Mouse (Mus musculus) kidney, embryonic 16.5 days (tissue): Measurements from ENCODE around the gene Col26a1. TPM values are rescaled to one million over a fixed set of nuclear protein-coding genes. Genes with fewer than 3 reads are reported as not detected.
A peak's percentile ranks its signal among the peaks of the same experiment; 100 is the strongest.

Experiments
- ATAC-seq: fragments of 200-750 bp; cut with Nextera tagmentation; 2 replicates; pipeline ENCODE4 v1.8.0; 2017; ENCODE audit warnings: moderate TSS enrichment; ENCODE audit not compliant: low FRiP score, low TSS enrichment
- H3K27ac ChIP-seq: fragments of 300-500 bp; sonication (generic); 2 replicates; pipeline ENCODE4 v1.5.1; 2014; ENCODE audit warnings: low read length
- H3K27me3 ChIP-seq: fragments of 300-500 bp; sonication (generic); 2 replicates; pipeline ENCODE4 v1.6.1; 2014; ENCODE audit warnings: low read length, control low read depth, mixed read lengths; ENCODE audit not compliant: insufficient read depth
- H3K36me3 ChIP-seq: fragments of 300-500 bp; sonication (generic); 2 replicates; pipeline ENCODE4 v1.6.1; 2014; ENCODE audit warnings: low read length, control low read depth, mixed read lengths; ENCODE audit not compliant: insufficient read depth
- H3K4me1 ChIP-seq: fragments of 300-500 bp; sonication (generic); 2 replicates; pipeline ENCODE4 v1.6.1; 2014; ENCODE audit warnings: low read length, control low read depth, mixed read lengths; ENCODE audit not compliant: insufficient read depth
- H3K4me2 ChIP-seq: fragments of 300-500 bp; sonication (generic); replicated peaks from 2 replicates; pipeline ENCODE4 v1.6.1; 2014; ENCODE audit warnings: low read depth, low read length
- H3K4me3 ChIP-seq: fragments of 300-500 bp; sonication (generic); 2 replicates; pipeline ENCODE4 v1.5.1; 2014; ENCODE audit warnings: mild to moderate bottlenecking, low read length
- H3K9ac ChIP-seq: fragments of 300-500 bp; sonication (generic); replicated peaks from 2 replicates; pipeline ENCODE4 v1.6.1; 2014; ENCODE audit warnings: low read length
- H3K9me3 ChIP-seq: fragments of 300-500 bp; sonication (generic); 2 replicates; pipeline ENCODE4 v1.6.1; 2016; ENCODE audit warnings: low read length, control low read depth
- WGBS: fragments of 180-500 bp; shearing (Covaris S2); extraction: QIAGEN DNeasy Blood & Tissue Kit; methylation state at CpG from one replicate; pipeline ENCODE4 v1.1.7; 2014; 5-methylcytosine and 5-hydroxymethylcytosine counted together
- polyA plus RNA-seq: library from polyadenylated mRNA; unstranded; fragments of >200 nt; fragmentation: Nextera tagmentation; extraction: Ambion mirVana; gene quantifications from 2 replicates; pipeline ENCODE4 v1.2.1, GENCODE M21; 2015

Gene Col26a1
- polyA plus RNA-seq, 1 experiment from 2014 or later = 48.1 TPM

- Histone ChIP-seq H3K4me3 (no peak overlapping the region), H3K4me2 (no peak overlapping the region), H3K36me3 (no peaks in the 10 kb centered on the region), H3K27me3 (no peaks in the 10 kb centered on the region), H3K9ac (peak overlapping the region; percentile 51; the same call in 1 of the 2 replicates), H3K27ac (peak overlapping the region; percentile 98), H3K9me3 (no peaks in the 10 kb centered on the region), H3K4me1 (peaks cover 44% of the 10 kb centered on the region)
- ATAC-seq = no peak
- 34% methylated on average over 4 of the region's 4 CpGs for WGBS
Observed at GRCm38 (mm10) chr5:136862806-136863205, 20.2 kb downstream of the Col26a1 start.

GRCm38 (mm10) chr5:136861191-136861940 is 21.6 kb downstream of the Col26a1 start:
- no peaks in the 10 kb centered on the region for H3K9me3 ChIP-seq
- peak overlapping the region; percentile 48 for H3K4me2 ChIP-seq
- peaks cover 44% of the 10 kb centered on the region for H3K4me1 ChIP-seq
- H3K9ac ChIP-seq = peak overlapping the region; percentile 61
- H3K27me3 ChIP-seq = no peaks in the 10 kb centered on the region
- WGBS = 7% methylated on average over 20 of the region's 20 CpGs
- peak; percentile 76 for ATAC-seq
- H3K4me3 ChIP-seq = peak overlapping the region; percentile 29
- no peaks in the 10 kb centered on the region for H3K36me3 ChIP-seq
- peak overlapping the region; percentile 83 for H3K27ac ChIP-seq

GRCm38 (mm10) chr5:136850716-136851115 is 32.3 kb downstream of the Col26a1 start:
- H3K4me2 ChIP-seq = no peak overlapping the region
- no peak for ATAC-seq

GRCm38 (mm10) chr5:136846385-136847264 is 36.4 kb downstream of the Col26a1 start:
- 88% methylated on average over 19 of the region's 19 CpGs for WGBS
- H3K27ac ChIP-seq = no peak overlapping the region
- H3K4me3 ChIP-seq = no peak overlapping the region

More at GRCm38 (mm10) chr5:136850716-136851115, 32.3 kb downstream of the Col26a1 start:
- H3K9me3 ChIP-seq = no peaks in the 10 kb centered on the region
- WGBS = 92% methylated on average over 6 of the region's 6 CpGs
- H3K27ac ChIP-seq = no peak overlapping the region
- H3K9ac ChIP-seq = no peak overlapping the region
- no peak overlapping the region for H3K4me3 ChIP-seq
- H3K36me3 ChIP-seq = no peaks in the 10 kb centered on the region
- no peaks in the 10 kb centered on the region for H3K27me3 ChIP-seq
- no peaks in the 10 kb centered on the region for H3K4me1 ChIP-seq

GRCm38 (mm10) chr5:136843930-136844329 is 39.1 kb downstream of the Col26a1 start:
- Histone ChIP-seq H3K9me3 (no peaks in the 10 kb centered on the region), H3K4me2 (no peak overlapping the region), H3K36me3 (no peaks in the 10 kb centered on the region), H3K4me1 (no peaks in the 10 kb centered on the region), H3K4me3 (no peak overlapping the region), H3K27ac (no peak overlapping the region), H3K27me3 (no peaks in the 10 kb centered on the region), H3K9ac (no peak overlapping the region)
- 51% methylated on average over 5 of the region's 5 CpGs for WGBS
- ATAC-seq = no peak

More at GRCm38 (mm10) chr5:136846385-136847264, 36.4 kb downstream of the Col26a1 start:
- Histone ChIP-seq H3K36me3 (no peaks in the 10 kb centered on the region), H3K4me2 (no peak overlapping the region), H3K9ac (no peak overlapping the region), H3K4me1 (no peaks in the 10 kb centered on the region), H3K9me3 (no peaks in the 10 kb centered on the region), H3K27me3 (no peaks in the 10 kb centered on the region)
- ATAC-seq = no peak

GRCm38 (mm10) chr5:136840036-136840435 is 43.0 kb downstream of the Col26a1 start:
- peak overlapping the region; percentile 7; the same call in 1 of the 2 replicates for H3K27ac ChIP-seq
- H3K9ac ChIP-seq = no peak overlapping the region
- 12% methylated on average over 8 of the region's 8 CpGs for WGBS
- no peaks in the 10 kb centered on the region for H3K36me3 ChIP-seq
- no peak overlapping the region for H3K4me2 ChIP-seq
- H3K27me3 ChIP-seq = no peaks in the 10 kb centered on the region
- no peaks in the 10 kb centered on the region for H3K9me3 ChIP-seq
- H3K4me3 ChIP-seq = no peak overlapping the region
- peak; percentile 49 for ATAC-seq
- H3K4me1 ChIP-seq = no peaks in the 10 kb centered on the region

- no peak overlapping the region for H3K4me3 ChIP-seq
- H3K27me3 ChIP-seq = no peaks in the 10 kb centered on the region
- no peak overlapping the region for H3K9ac ChIP-seq
- no peak for ATAC-seq
- H3K36me3 ChIP-seq = peaks cover 10% of the 10 kb centered on the region
- WGBS = 73% methylated on average over 3 of the region's 3 CpGs
- no peak overlapping the region for H3K4me2 ChIP-seq
- peaks cover 3% of the 10 kb centered on the region; the same call in 1 of the 2 replicates for H3K9me3 ChIP-seq
- H3K4me1 ChIP-seq = no peaks in the 10 kb centered on the region
- no peak overlapping the region for H3K27ac ChIP-seq
Observed at GRCm38 (mm10) chr5:136833053-136833452, 50.0 kb downstream of the Col26a1 start.

- WGBS = 70% methylated on average over 3 of the region's 3 CpGs
- ATAC-seq = no peak
- H3K27me3 ChIP-seq = no peaks in the 10 kb centered on the region
Observed at GRCm38 (mm10) chr5:136830156-136830555, 52.9 kb downstream of the Col26a1 start.

GRCm38 (mm10) chr5:136821971-136822370 is 61.0 kb downstream of the Col26a1 start:
- Histone ChIP-seq H3K4me1 (no peaks in the 10 kb centered on the region), H3K9me3 (peaks cover 2% of the 10 kb centered on the region; the same call in 1 of the 2 replicates), H3K27ac (no peak overlapping the region), H3K4me3 (no peak overlapping the region), H3K9ac (no peak overlapping the region), H3K36me3 (peaks cover 13% of the 10 kb centered on the region), H3K4me2 (no peak overlapping the region), H3K27me3 (no peaks in the 10 kb centered on the region)
- WGBS = 90% methylated on average over 8 of the region's 8 CpGs
- ATAC-seq = no peak

More at GRCm38 (mm10) chr5:136830156-136830555, 52.9 kb downstream of the Col26a1 start:
- Histone ChIP-seq H3K4me3 (no peak overlapping the region), H3K36me3 (peaks cover 10% of the 10 kb centered on the region), H3K9ac (no peak overlapping the region), H3K4me2 (no peak overlapping the region), H3K27ac (no peak overlapping the region), H3K9me3 (peaks cover 3% of the 10 kb centered on the region; the same call in 1 of the 2 replicates), H3K4me1 (no peaks in the 10 kb centered on the region)
